Mouse (Mus musculus): ENCODE results near the gene Slit1. TPM values are rescaled to one million over a fixed set of nuclear protein-coding genes. Genes with fewer than 3 reads are reported as not detected.

Slit1 gene
- polyA plus RNA-seq, 1 experiment from 2014 or later: 27.9 TPM

DNA sequence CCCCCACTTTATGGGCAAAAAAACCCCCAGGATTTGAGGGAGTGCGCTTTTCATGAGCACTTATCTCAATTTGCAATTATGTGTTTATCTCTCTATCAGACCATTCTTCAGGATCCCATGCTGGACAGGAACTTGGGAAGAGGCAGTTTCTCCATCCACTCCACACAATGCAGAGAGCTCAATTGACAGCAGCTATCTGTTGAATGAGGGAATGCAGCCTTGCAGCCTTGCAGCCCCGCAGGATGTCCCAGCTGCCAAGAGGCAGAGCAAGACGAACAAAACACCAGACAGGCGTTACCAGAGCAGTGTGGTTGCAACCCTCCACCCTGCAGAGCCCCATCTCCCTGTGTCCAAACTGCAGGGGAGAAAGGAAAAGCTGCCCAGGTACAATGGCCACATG, 4.6 kb downstream of the Slit1 start:
- peak overlapping the region; percentile 2; the same call in 1 of the 2 replicates for H3K4me3 ChIP-seq (replicated peaks; ENCODE audit: low read depth, low read length)
- no peaks in the 10 kb centered on the region for H3K36me3 ChIP-seq (ENCODE audit: control insufficient read depth, insufficient read depth, low read length)
- H3K27me3 ChIP-seq (ENCODE audit: control insufficient read depth, insufficient read depth, low read length): peaks cover 7% of the 10 kb centered on the region; the same call in 1 of the 2 replicates
- WGBS: 22% methylated on average over 4 of the region's 4 CpGs
- peaks cover 63% of the 10 kb centered on the region for H3K4me1 ChIP-seq (ENCODE audit: control insufficient read depth, insufficient read depth, low read length)
- DNase-seq (peak; percentile 40), ATAC-seq (ENCODE audit: low FRiP score, low TSS enrichment) (no peak)
- peak overlapping the region; percentile 72; the same call in 1 of the 2 replicates for H3K27ac ChIP-seq (replicated peaks; ENCODE audit: low read depth, low read length)
- no peak overlapping the region; the same call in 1 of the 2 replicates for H3K9ac ChIP-seq (replicated peaks; ENCODE audit: low read length)
- no peaks in the 10 kb centered on the region for H3K9me3 ChIP-seq (ENCODE audit: control insufficient read depth, low read length)
- peak overlapping the region; percentile 80 for H3K4me2 ChIP-seq (ENCODE audit: low read length)

DNA sequence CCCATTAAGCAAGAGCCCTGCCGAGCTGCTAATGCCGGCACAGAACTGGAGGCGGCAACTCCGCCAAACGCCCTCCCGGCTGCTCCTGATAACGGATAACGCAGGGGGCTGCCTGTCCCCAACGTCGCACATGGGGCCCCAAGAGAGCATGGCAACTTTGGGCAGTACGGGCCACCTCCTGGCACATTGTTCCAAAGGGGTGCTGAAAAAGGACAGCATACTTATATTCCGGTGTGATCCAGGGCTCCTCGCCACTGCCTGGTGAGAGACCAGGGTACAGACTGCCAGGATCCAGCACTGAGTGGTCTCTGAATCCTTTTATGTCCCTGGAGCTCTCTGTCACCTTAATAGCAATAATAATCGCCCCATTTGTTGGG, 5.0 kb downstream of the Slit1 start:
- Histone ChIP-seq H3K27ac (replicated peaks; ENCODE audit: low read depth, low read length) (peak overlapping the region; percentile 72), H3K36me3 (ENCODE audit: control insufficient read depth, insufficient read depth, low read length) (no peaks in the 10 kb centered on the region), H3K4me2 (ENCODE audit: low read length) (peak overlapping the region; percentile 80), H3K9ac (replicated peaks; ENCODE audit: low read length) (peak overlapping the region; percentile 23; the same call in 1 of the 2 replicates), H3K4me3 (replicated peaks; ENCODE audit: low read depth, low read length) (peak overlapping the region; percentile 22), H3K27me3 (ENCODE audit: control insufficient read depth, insufficient read depth, low read length) (peaks cover 7% of the 10 kb centered on the region; the same call in 1 of the 2 replicates), H3K4me1 (ENCODE audit: control insufficient read depth, insufficient read depth, low read length) (peaks cover 60% of the 10 kb centered on the region), H3K9me3 (ENCODE audit: control insufficient read depth, low read length) (no peaks in the 10 kb centered on the region)
- 4% methylated on average over 14 of the region's 14 CpGs for WGBS
- DNase-seq (no peak), ATAC-seq (ENCODE audit: low FRiP score, low TSS enrichment) (peak; percentile 21; the same call in 1 of the 2 replicates)

DNA sequence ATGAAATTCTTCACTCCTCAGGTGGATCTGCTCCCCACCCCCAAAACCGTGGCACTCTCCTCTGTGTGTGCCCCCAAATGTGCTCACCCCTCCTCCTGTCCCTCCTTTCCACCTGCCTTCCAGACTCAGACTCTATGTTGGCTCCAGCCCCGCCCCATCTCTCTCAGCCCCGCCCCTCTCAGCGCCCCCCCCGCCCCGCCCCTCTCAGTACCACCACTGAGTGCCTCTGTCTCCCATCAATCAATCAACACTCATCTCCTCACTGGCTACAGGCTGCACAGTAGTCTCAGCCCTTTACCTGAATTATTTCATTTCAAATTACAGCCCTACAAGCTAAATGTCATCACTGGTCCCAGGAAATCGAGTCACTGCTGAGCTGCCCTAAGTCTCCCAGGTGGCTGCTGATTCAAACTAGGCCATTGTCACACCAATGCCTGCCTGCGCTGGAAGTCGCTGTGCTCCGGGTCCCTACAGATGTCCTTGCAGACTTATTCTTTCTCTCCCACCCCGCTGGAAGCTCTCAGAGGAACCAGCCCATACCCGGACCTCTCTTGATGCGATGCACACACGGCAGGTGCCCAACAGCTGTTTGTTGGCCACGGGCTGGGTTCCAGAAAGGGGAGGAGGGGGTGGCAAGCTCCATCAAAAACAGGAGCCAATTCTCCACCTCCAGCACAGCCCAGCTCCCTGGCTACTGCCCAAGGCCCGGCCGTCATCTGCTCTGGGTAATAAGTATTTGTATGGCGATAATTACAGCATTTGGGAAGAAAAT, 5.6 kb downstream of the Slit1 start:
- Histone ChIP-seq H3K4me3 (replicated peaks; ENCODE audit: low read depth, low read length) (peak overlapping the region; percentile 22), H3K9ac (replicated peaks; ENCODE audit: low read length) (peak overlapping the region; percentile 23; the same call in 1 of the 2 replicates), H3K27me3 (ENCODE audit: control insufficient read depth, insufficient read depth, low read length) (peaks cover 7% of the 10 kb centered on the region; the same call in 1 of the 2 replicates), H3K36me3 (ENCODE audit: control insufficient read depth, insufficient read depth, low read length) (no peaks in the 10 kb centered on the region), H3K4me2 (ENCODE audit: low read length) (peak overlapping the region; percentile 80), H3K4me1 (ENCODE audit: control insufficient read depth, insufficient read depth, low read length) (peaks cover 60% of the 10 kb centered on the region), H3K9me3 (ENCODE audit: control insufficient read depth, low read length) (no peaks in the 10 kb centered on the region), H3K27ac (replicated peaks; ENCODE audit: low read depth, low read length) (peak overlapping the region; percentile 72)
- WGBS: 3% methylated on average over 18 of the region's 18 CpGs
- ATAC-seq (ENCODE audit: low FRiP score, low TSS enrichment) (peak; percentile 75), DNase-seq (peak; percentile 81)

DNA sequence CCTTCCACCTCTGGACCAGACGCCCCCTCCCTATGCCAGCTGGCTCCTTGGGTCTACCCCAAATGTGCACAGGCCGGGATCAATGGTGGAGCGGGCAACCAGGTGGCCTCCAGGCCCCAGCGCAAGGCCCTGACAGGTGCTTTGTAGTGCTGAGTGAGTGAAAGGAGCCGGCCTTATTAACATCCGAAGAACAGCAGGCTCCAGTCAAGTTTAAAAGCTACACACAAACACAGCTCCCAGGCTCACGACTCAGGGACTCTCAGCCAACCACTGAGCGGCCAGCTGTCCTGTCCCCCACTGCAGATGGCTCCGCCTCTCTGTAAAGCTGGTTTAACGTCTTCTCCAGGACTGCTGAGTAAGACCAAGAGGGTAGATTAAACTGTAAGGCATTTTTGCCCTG, 8.8 kb downstream of the Slit1 start:
- no peaks in the 10 kb centered on the region for H3K27me3 ChIP-seq (ENCODE audit: control insufficient read depth, insufficient read depth, low read length)
- peaks cover 37% of the 10 kb centered on the region for H3K4me1 ChIP-seq (ENCODE audit: control insufficient read depth, insufficient read depth, low read length)
- peaks cover 8% of the 10 kb centered on the region for H3K9me3 ChIP-seq (ENCODE audit: control insufficient read depth, low read length)
- DNase-seq (peak; percentile 61), ATAC-seq (ENCODE audit: low FRiP score, low TSS enrichment) (peak; percentile 35; the same call in 1 of the 2 replicates)
- H3K4me3 ChIP-seq (replicated peaks; ENCODE audit: low read depth, low read length): no peak overlapping the region
- peak overlapping the region; percentile 41 for H3K27ac ChIP-seq (replicated peaks; ENCODE audit: low read depth, low read length)
- H3K4me2 ChIP-seq (ENCODE audit: low read length): no peak overlapping the region
- 8% methylated on average over 10 of the region's 10 CpGs for WGBS
- peaks cover 7% of the 10 kb centered on the region; the same call in 1 of the 2 replicates for H3K36me3 ChIP-seq (ENCODE audit: control insufficient read depth, insufficient read depth, low read length)
- no peak overlapping the region for H3K9ac ChIP-seq (replicated peaks; ENCODE audit: low read length)

DNA sequence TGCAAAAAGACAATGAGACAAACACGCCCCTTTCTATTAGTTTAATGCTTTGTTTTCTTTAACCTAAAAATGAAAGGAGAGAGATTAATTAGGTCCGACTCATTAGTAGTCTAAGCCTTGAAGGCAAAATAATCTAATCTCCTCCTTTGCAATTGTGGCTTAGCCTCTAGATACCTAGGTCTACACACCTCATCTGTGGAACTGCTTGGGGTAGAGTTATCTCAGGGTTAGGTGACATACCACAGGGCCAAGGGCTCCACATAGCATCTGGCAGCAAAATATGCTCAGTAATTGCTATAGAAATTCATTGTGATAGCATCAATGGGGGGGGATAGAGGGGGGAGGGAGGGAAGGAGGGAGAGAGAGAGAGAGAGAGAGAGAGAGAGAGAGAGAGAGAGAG, 18.0 kb downstream of the Slit1 start:
- Histone ChIP-seq H3K4me2 (ENCODE audit: low read length) (no peak overlapping the region), H3K36me3 (ENCODE audit: control insufficient read depth, insufficient read depth, low read length) (no peaks in the 10 kb centered on the region), H3K9me3 (ENCODE audit: control insufficient read depth, low read length) (no peaks in the 10 kb centered on the region; the same call in 1 of the 2 replicates), H3K4me3 (replicated peaks; ENCODE audit: low read depth, low read length) (no peak overlapping the region), H3K27me3 (ENCODE audit: control insufficient read depth, insufficient read depth, low read length) (no peaks in the 10 kb centered on the region), H3K4me1 (ENCODE audit: control insufficient read depth, insufficient read depth, low read length) (0 out of 2 replicates have a peak, but pooled peaks cover 7% of the 10 kb centered on the region), H3K9ac (replicated peaks; ENCODE audit: low read length) (no peak overlapping the region), H3K27ac (replicated peaks; ENCODE audit: low read depth, low read length) (peak overlapping the region; percentile 65)
- WGBS: 40% methylated on average over 2 of the region's 2 CpGs
- DNase-seq (no peak), ATAC-seq (ENCODE audit: low FRiP score, low TSS enrichment) (no peak)

DNA sequence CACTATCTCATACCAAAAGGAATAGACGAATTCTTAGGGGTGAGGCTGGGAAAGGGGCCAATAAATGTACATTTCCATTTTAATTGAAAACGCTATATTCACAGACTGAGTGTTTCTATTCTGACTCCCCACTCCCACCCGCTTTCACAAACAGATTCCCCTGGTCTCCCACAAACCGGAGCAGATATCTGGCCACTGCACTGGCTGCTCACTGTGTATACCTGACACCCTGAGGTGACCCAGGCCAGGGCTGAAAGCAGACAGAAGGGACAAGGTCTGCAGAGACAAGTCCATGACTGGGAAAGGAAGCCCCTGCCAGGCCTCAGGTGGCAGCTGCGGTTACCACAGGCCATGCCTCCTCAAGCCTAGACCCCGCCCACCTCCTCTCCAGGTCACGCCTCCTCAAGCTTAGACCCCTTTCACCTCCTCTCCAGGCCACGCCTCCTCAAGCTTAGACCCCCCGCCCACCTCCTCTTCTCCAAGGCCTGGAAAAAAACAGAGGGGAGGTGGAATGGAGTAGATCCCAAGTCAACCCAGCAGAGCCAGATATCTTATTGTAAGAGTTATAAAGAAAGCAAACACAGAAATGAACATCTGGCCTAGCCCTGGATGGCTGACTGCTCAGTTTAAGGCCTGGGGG, 18.5 kb downstream of the Slit1 start:
- ATAC-seq (ENCODE audit: low FRiP score, low TSS enrichment) (peak; percentile 55; the same call in 1 of the 2 replicates), DNase-seq (peak; percentile 65)
- WGBS: 24% methylated on average over 9 of the region's 9 CpGs
- H3K27ac ChIP-seq (replicated peaks; ENCODE audit: low read depth, low read length): peak overlapping the region; percentile 65
- no peak overlapping the region for H3K4me3 ChIP-seq (replicated peaks; ENCODE audit: low read depth, low read length)
- no peaks in the 10 kb centered on the region for H3K9me3 ChIP-seq (ENCODE audit: control insufficient read depth, low read length)
- H3K27me3 ChIP-seq (ENCODE audit: control insufficient read depth, insufficient read depth, low read length): no peaks in the 10 kb centered on the region
- H3K9ac ChIP-seq (replicated peaks; ENCODE audit: low read length): no peak overlapping the region
- H3K36me3 ChIP-seq (ENCODE audit: control insufficient read depth, insufficient read depth, low read length): no peaks in the 10 kb centered on the region
- H3K4me1 ChIP-seq (ENCODE audit: control insufficient read depth, insufficient read depth, low read length): 0 out of 2 replicates have a peak, but pooled peaks cover 7% of the 10 kb centered on the region
- H3K4me2 ChIP-seq (ENCODE audit: low read length): no peak overlapping the region

DNA sequence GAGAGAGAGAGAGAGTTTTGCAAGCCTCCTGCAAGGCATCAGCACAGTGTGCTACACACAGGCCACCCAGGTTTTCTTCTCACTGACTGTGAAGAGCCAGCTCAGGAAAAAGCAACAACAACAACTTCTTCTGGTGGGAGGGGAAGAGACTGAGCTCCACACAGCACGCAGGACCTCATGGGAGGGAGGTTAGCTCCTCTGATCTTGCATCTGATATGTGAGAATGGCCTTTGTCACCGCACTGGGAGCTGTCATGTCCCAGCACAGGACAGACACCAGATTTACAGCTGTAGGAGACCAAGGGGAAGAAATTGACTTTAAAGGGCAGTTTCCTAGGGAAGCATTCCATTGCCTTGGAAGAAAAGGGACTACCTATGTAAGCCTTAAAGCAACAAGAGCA, 20.1 kb downstream of the Slit1 start:
- WGBS: 33% methylated on average over 2 of the region's 2 CpGs
- Histone ChIP-seq H3K4me2 (ENCODE audit: low read length) (no peak overlapping the region), H3K4me1 (ENCODE audit: control insufficient read depth, insufficient read depth, low read length) (peaks cover 7% of the 10 kb centered on the region; the same call in 1 of the 2 replicates), H3K9ac (replicated peaks; ENCODE audit: low read length) (no peak overlapping the region), H3K9me3 (ENCODE audit: control insufficient read depth, low read length) (no peaks in the 10 kb centered on the region), H3K4me3 (replicated peaks; ENCODE audit: low read depth, low read length) (no peak overlapping the region), H3K27me3 (ENCODE audit: control insufficient read depth, insufficient read depth, low read length) (0 out of 2 replicates have a peak, but pooled peaks cover 3% of the 10 kb centered on the region), H3K27ac (replicated peaks; ENCODE audit: low read depth, low read length) (no peak overlapping the region; the same call in 1 of the 2 replicates), H3K36me3 (ENCODE audit: control insufficient read depth, insufficient read depth, low read length) (no peaks in the 10 kb centered on the region)
- DNase-seq (no peak), ATAC-seq (ENCODE audit: low FRiP score, low TSS enrichment) (no peak)

DNA sequence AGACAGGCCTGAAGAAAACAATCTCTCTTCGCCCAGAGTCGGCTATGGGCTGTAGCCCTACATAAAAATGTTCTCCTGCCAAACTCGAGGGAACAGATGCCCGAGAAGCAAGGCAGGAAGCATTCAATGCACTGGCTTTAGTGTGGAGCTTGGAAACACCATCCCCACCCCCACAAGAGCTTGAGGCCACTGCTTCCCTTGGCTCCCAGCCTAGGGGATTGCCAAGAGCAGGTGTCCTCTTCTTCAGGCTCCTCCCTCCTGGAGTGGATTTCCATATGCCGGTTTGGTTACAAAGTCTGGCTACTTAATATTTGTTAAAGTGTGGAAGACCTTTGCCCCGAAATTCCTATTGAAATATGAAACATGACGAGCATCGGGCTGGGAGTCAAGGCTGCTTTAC, 24.0 kb downstream of the Slit1 start:
- WGBS: 67% methylated on average over 8 of the region's 8 CpGs
- no peak overlapping the region for H3K9ac ChIP-seq (replicated peaks; ENCODE audit: low read length)
- H3K27me3 ChIP-seq (ENCODE audit: control insufficient read depth, insufficient read depth, low read length): peaks cover 6% of the 10 kb centered on the region; the same call in 1 of the 2 replicates
- H3K27ac ChIP-seq (replicated peaks; ENCODE audit: low read depth, low read length): no peak overlapping the region
- H3K9me3 ChIP-seq (ENCODE audit: control insufficient read depth, low read length): no peaks in the 10 kb centered on the region
- no peak for DNase-seq
- peaks cover 25% of the 10 kb centered on the region for H3K4me1 ChIP-seq (ENCODE audit: control insufficient read depth, insufficient read depth, low read length)
- H3K4me3 ChIP-seq (replicated peaks; ENCODE audit: low read depth, low read length): no peak overlapping the region
- no peak for ATAC-seq (ENCODE audit: low FRiP score, low TSS enrichment)
- no peak overlapping the region for H3K4me2 ChIP-seq (ENCODE audit: low read length)
- H3K36me3 ChIP-seq (ENCODE audit: control insufficient read depth, insufficient read depth, low read length): no peaks in the 10 kb centered on the region
